In the genomic region with DNA sequence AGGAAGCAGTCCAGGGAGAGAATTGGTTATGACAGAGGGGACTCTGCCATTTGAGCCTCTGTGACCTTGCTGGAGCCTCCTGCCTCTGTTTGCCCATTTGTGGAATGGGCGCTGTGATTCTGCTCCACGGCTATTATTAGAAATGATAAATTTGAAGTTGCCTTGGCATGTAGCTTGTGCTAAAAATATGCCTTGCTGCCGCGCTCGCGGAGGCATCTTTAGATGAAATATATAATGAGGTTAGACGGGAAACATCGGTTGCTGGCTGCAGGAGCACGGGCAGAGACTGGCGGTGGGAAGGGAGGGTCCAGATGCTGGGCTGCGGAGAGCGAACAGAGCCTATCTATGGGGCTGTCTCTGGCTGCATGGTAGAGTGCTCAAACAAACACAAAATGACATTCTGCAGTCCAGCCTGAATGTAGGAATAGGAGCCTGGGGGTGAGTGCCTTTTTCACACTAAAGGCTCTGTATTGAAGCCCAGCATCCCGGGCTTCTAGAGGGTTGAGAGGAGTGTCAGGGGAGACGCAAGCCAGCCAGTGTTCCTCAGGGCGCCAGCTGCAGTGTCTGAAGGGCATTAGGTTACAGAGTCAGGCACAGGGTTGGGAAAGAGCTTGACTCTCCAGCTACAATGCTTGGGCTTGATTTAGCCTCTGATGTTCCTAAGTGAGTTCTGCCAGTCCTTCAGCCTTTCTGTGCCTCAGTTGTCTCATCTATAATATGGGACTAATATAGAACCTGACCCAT, we compare ENCODE assay signal across 8 mouse cellular contexts.
DNase-seq lines count a peak whose midpoint lies in the region; ATAC-seq and TF ChIP-seq lines count a peak whose summit lies in the region.

No protein-coding gene starts in this region.

- no peaks in the 10 kb centered on the region for H3K36me3 ChIP-seq in intestine, embryonic 14.5 days (ENCODE audit: control insufficient read depth, insufficient read depth, low read length)
- H3K36me3 ChIP-seq in intestine, postnatal 0 days (ENCODE audit: control insufficient read depth, insufficient read depth): no peaks in the 10 kb centered on the region; the same call in 1 of the 2 replicates
- H3K36me3 ChIP-seq in ES-Bruce4 (ENCODE audit: control insufficient read depth, insufficient read depth, low read length, poor library complexity, severe bottlenecking): no peaks in the 10 kb centered on the region
- H3K36me3 ChIP-seq in embryonic facial prominence, embryonic 14.5 days (ENCODE audit: control insufficient read depth, insufficient read depth, low read length): no peaks in the 10 kb centered on the region

- 36% methylated on average over 15 of the region's 15 CpGs for WGBS in intestine, embryonic 14.5 days
- WGBS in intestine, postnatal 0 days: 64% methylated on average over 15 of the region's 15 CpGs
- WGBS in embryonic facial prominence, embryonic 14.5 days: 40% methylated on average over 15 of the region's 15 CpGs

- DNase-seq in intestine, embryonic 14.5 days (ENCODE audit: low spot score): peak; percentile 65
- DNase-seq in embryonic facial prominence, embryonic 14.5 days (ENCODE audit: low spot score): peak; percentile 59
- peak; percentile 41 to 57 for DNase-seq in left cerebral cortex, postnatal 14 days (ENCODE audit: low spot score in 2 of 2)
- DNase-seq in spleen, postnatal 10 days (ENCODE audit: low spot score in 2 of 2): no peak
- DNase-seq in kidney, adult 11 months: no peak

- no peak for TF ChIP-seq CTCF in intestine, postnatal 0 days (IDR thresholded peaks at IDR 0.05; ENCODE audit: low read depth)
- TF ChIP-seq CTCF in ES-Bruce4 (IDR thresholded peaks at IDR 0.05; ENCODE audit: low read depth, low read length): no peak

- H3K4me1 ChIP-seq in intestine, embryonic 14.5 days (replicated peaks; ENCODE audit: control insufficient read depth, insufficient read depth, low read length): peaks cover 24% of the 10 kb centered on the region
- H3K4me1 ChIP-seq in intestine, postnatal 0 days (replicated peaks; ENCODE audit: control insufficient read depth, insufficient read depth, low read length): no peaks in the 10 kb centered on the region
- no peaks in the 10 kb centered on the region for H3K4me1 ChIP-seq in ES-Bruce4 (ENCODE audit: control insufficient read depth, insufficient read depth, low read length)
- H3K4me1 ChIP-seq in embryonic facial prominence, embryonic 14.5 days (ENCODE audit: control insufficient read depth, insufficient read depth, low read length): peaks cover 28% of the 10 kb centered on the region

- no peak for TF ChIP-seq EP300 in ES-Bruce4 (IDR thresholded peaks at IDR 0.05; ENCODE audit: insufficient read depth, low read depth, low read length)

- no peaks in the 10 kb centered on the region for H3K27me3 ChIP-seq in intestine, embryonic 14.5 days (replicated peaks; ENCODE audit: control insufficient read depth, insufficient read depth, low read length)
- H3K27me3 ChIP-seq in intestine, postnatal 0 days (replicated peaks; ENCODE audit: control insufficient read depth, insufficient read depth, low read length): no peaks in the 10 kb centered on the region
- H3K27me3 ChIP-seq in ES-Bruce4 (ENCODE audit: control insufficient read depth, insufficient read depth, low read length, poor library complexity, severe bottlenecking): no peaks in the 10 kb centered on the region
- no peaks in the 10 kb centered on the region for H3K27me3 ChIP-seq in embryonic facial prominence, embryonic 14.5 days (replicated peaks; ENCODE audit: control insufficient read depth, insufficient read depth, low read length)

- no peak overlapping the region for H3K9ac ChIP-seq in intestine, embryonic 14.5 days (ENCODE audit: low read length)
- no peak overlapping the region for H3K9ac ChIP-seq in intestine, postnatal 0 days (ENCODE audit: low read depth, low read length)
- no peak overlapping the region for H3K9ac ChIP-seq in ES-Bruce4 (ENCODE audit: low read depth, poor library complexity, severe bottlenecking)
- no peak overlapping the region for H3K9ac ChIP-seq in embryonic facial prominence, embryonic 14.5 days (ENCODE audit: low read depth, low read length)

- no peaks in the 10 kb centered on the region for H3K9me3 ChIP-seq in intestine, embryonic 14.5 days (ENCODE audit: control insufficient read depth, low read length)
- no peaks in the 10 kb centered on the region for H3K9me3 ChIP-seq in intestine, postnatal 0 days (ENCODE audit: control insufficient read depth)
- no peaks in the 10 kb centered on the region for H3K9me3 ChIP-seq in ES-Bruce4 (replicated peaks; ENCODE audit: control insufficient read depth, insufficient read depth, low read length, poor library complexity, severe bottlenecking)
- peaks cover 6% of the 10 kb centered on the region; the same call in 1 of the 2 replicates for H3K9me3 ChIP-seq in embryonic facial prominence, embryonic 14.5 days (ENCODE audit: control insufficient read depth, low read length)

- H3K4me3 ChIP-seq in intestine, embryonic 14.5 days (ENCODE audit: low read depth, low read length): no peak overlapping the region
- no peak overlapping the region for H3K4me3 ChIP-seq in intestine, postnatal 0 days (ENCODE audit: low read depth, low read length)
- H3K4me3 ChIP-seq in ES-Bruce4 (ENCODE audit: low read depth, low read length): peak overlapping the region; percentile 42
- H3K4me3 ChIP-seq in embryonic facial prominence, embryonic 14.5 days (ENCODE audit: low read depth, low read length): no peak overlapping the region

- H3K4me2 ChIP-seq in intestine, embryonic 14.5 days (ENCODE audit: low read length): no peak overlapping the region
- no peak overlapping the region for H3K4me2 ChIP-seq in intestine, postnatal 0 days (replicated peaks; ENCODE audit: low read depth)
- no peak overlapping the region for H3K4me2 ChIP-seq in embryonic facial prominence, embryonic 14.5 days (ENCODE audit: low read depth, low read length)

- intact Hi-C loops in left cerebral cortex, postnatal 14 days (cut with DNase I): no loop called here

- TF ChIP-seq POLR2A in ES-Bruce4 (IDR thresholded peaks at IDR 0.05; ENCODE audit: insufficient read depth, low read length): no peak

- no peak for ATAC-seq in intestine, embryonic 14.5 days (replicated peaks; ENCODE audit: low FRiP score, low TSS enrichment, low read depth)
- no peak for ATAC-seq in intestine, postnatal 0 days
- peak; percentile 45; the same call in 1 of the 2 replicates for ATAC-seq in embryonic facial prominence, embryonic 14.5 days (ENCODE audit: low read depth)
- ATAC-seq in megakaryocyte-erythroid progenitor cell, adult 5-6 weeks (replicated peaks; ENCODE audit: low FRiP score, low TSS enrichment, poor library complexity, severe bottlenecking): no peak

- H3K27ac ChIP-seq in intestine, embryonic 14.5 days (ENCODE audit: low read depth): no peak overlapping the region
- no peak overlapping the region for H3K27ac ChIP-seq in intestine, postnatal 0 days (ENCODE audit: low read depth, low read length)
- H3K27ac ChIP-seq in ES-Bruce4 (ENCODE audit: insufficient read depth, low read length): no peak overlapping the region
- peak overlapping the region; percentile 42; the same call in 1 of the 2 replicates for H3K27ac ChIP-seq in embryonic facial prominence, embryonic 14.5 days (replicated peaks; ENCODE audit: low read depth, low read length)

Comparison
In these comparisons a context has a peak if more than half of its experiments do, and no peak if none do; other contexts are left out.
1. DNase-seq: peak in intestine, embryonic 14.5 days (single experiment), embryonic facial prominence, embryonic 14.5 days (single experiment) and left cerebral cortex, postnatal 14 days (2 of 2); none in spleen, postnatal 10 days (0 of 2) and kidney, adult 11 months (single experiment).